Mouse (Mus musculus) forebrain, postnatal 0 days (tissue): ENCODE results near the gene Lypd6. TPM values are rescaled to one million over a fixed set of nuclear protein-coding genes. Genes with fewer than 3 reads are reported as not detected.

Experiments used
- ATAC-seq: fragments of 200-750 bp; cut with Nextera tagmentation; 2 replicates; pipeline ENCODE4 v1.8.0; 2017; ENCODE audit warnings: mild to moderate bottlenecking, moderate library complexity
- DNase-seq: peaks from one replicate; pipeline ENCODE4 v3.0.0-alpha.2; 2015
- H3K27ac ChIP-seq: fragments of 300-500 bp; sonication (generic); 2 replicates; pipeline ENCODE4 v1.5.1; 2014; ENCODE audit warnings: low read depth, mild to moderate bottlenecking, antibody characterized with exemption, low read length, moderate library complexity, mixed read lengths
- H3K27me3 ChIP-seq: fragments of 300-500 bp; sonication (generic); 2 replicates; pipeline ENCODE4 v1.6.1; 2014; ENCODE audit warnings: mild to moderate bottlenecking, low read length, mixed read lengths; ENCODE audit not compliant: insufficient read depth
- H3K36me3 ChIP-seq: fragments of 300-500 bp; sonication (generic); 2 replicates; pipeline ENCODE4 v1.6.1; 2014; ENCODE audit warnings: mild to moderate bottlenecking, moderate library complexity; ENCODE audit not compliant: insufficient read depth
- H3K4me1 ChIP-seq: fragments of 300-500 bp; sonication (generic); 2 replicates; pipeline ENCODE4 v1.6.1; 2014; ENCODE audit warnings: antibody characterized with exemption; ENCODE audit not compliant: insufficient read depth
- H3K4me2 ChIP-seq: fragments of 300-500 bp; sonication (generic); 2 replicates; pipeline ENCODE4 v1.6.1; 2014; ENCODE audit warnings: low read depth, mild to moderate bottlenecking, moderate library complexity
- H3K4me3 ChIP-seq: fragments of 300-500 bp; sonication (generic); 2 replicates; pipeline ENCODE4 v1.5.1; 2014; ENCODE audit warnings: low read depth, low read length, mixed read lengths
- H3K9ac ChIP-seq: fragments of 300-500 bp; sonication (generic); 2 replicates; pipeline ENCODE4 v1.6.1; 2014; ENCODE audit warnings: mild to moderate bottlenecking
- H3K9me3 ChIP-seq: fragments of 300-500 bp; sonication (generic); 2 replicates; pipeline ENCODE4 v1.6.1; 2016; ENCODE audit warnings: low read length
- CTCF ChIP-seq: sonication (generic); IDR thresholded peaks from 2 replicates; pipeline ENCODE4 v1.5.1; 2016; ENCODE audit warnings: antibody characterized with exemption, control low read depth, low read depth
- WGBS: fragments of 180-500 bp; shearing (Covaris S2); extraction: QIAGEN DNeasy Blood & Tissue Kit; methylation state at CpG from one replicate; pipeline ENCODE4 v1.1.7; 2014; 5-methylcytosine and 5-hydroxymethylcytosine counted together
- polyA plus RNA-seq: library from polyadenylated mRNA; unstranded; fragments of >200 nt; fragmentation: Nextera tagmentation; extraction: Ambion mirVana; gene quantifications from 2 replicates; pipeline ENCODE4 v1.2.1, GENCODE M21; 2015
- total RNA-seq: library from RNA; depleted of rRNA; stranded (reverse); fragments of >200 nt; gene quantifications from 2 replicates; pipeline ENCODE4 v1.2.3, GENCODE M21; 2014

Lypd6 gene
- total and polyA plus RNA-seq, 2 experiments from 2014 or later: 17.2 to 19.2 TPM

GRCm38 (mm10) chr2:50045841-50046240 lies 20.4 kb upstream of the Lypd6 start:
- Histone ChIP-seq H3K27me3 (no peaks in the 10 kb centered on the region), H3K27ac (no peak overlapping the region), H3K4me2 (no peak overlapping the region), H3K9ac (no peak overlapping the region), H3K36me3 (no peaks in the 10 kb centered on the region), H3K4me1 (0 out of 2 replicates have a peak, but pooled peaks cover 11% of the 10 kb centered on the region), H3K9me3 (no peaks in the 10 kb centered on the region), H3K4me3 (no peak overlapping the region)
- ATAC-seq: no peak
- no peak for DNase-seq
- 43% methylated on average over 4 of the region's 4 CpGs for whole genome bisulfite sequencing
- TF ChIP-seq CTCF: no peak

- Histone ChIP-seq H3K27ac (no peak overlapping the region), H3K9ac (no peak overlapping the region), H3K36me3 (no peaks in the 10 kb centered on the region), H3K4me1 (0 out of 2 replicates have a peak, but pooled peaks cover 11% of the 10 kb centered on the region), H3K9me3 (no peaks in the 10 kb centered on the region), H3K4me3 (no peak overlapping the region), H3K27me3 (no peaks in the 10 kb centered on the region), H3K4me2 (no peak overlapping the region)
- TF ChIP-seq CTCF: no peak
- DNase-seq: no peak
- no peak for ATAC-seq
Observed at GRCm38 (mm10) chr2:50048442-50048841, 17.8 kb upstream of the Lypd6 start.

- ATAC-seq: no peak
- no peak for DNase-seq
- H3K9me3 ChIP-seq: no peaks in the 10 kb centered on the region
- H3K27me3 ChIP-seq: no peaks in the 10 kb centered on the region
- no peak overlapping the region for H3K4me3 ChIP-seq
- H3K4me1 ChIP-seq: no peaks in the 10 kb centered on the region
- no peak overlapping the region for H3K4me2 ChIP-seq
- no peak overlapping the region for H3K27ac ChIP-seq
- TF ChIP-seq CTCF: no peak
- H3K36me3 ChIP-seq: no peaks in the 10 kb centered on the region
- WGBS: 79% methylated on average over 1 of the region's 1 CpGs
- H3K9ac ChIP-seq: no peak overlapping the region
Observed at GRCm38 (mm10) chr2:50053893-50054292, 12.3 kb upstream of the Lypd6 start.

GRCm38 (mm10) chr2:50065902-50066245 lies 355 bp upstream of the Lypd6 start:
- H3K4me1 ChIP-seq: no peaks in the 10 kb centered on the region; the same call in 1 of the 2 replicates
- no peaks in the 10 kb centered on the region for H3K9me3 ChIP-seq
- no peak for TF ChIP-seq CTCF
- ATAC-seq: peak; percentile 46
- no peak for DNase-seq
- no peaks in the 10 kb centered on the region for H3K36me3 ChIP-seq
- H3K4me3 ChIP-seq: peak overlapping the region; percentile 69
- H3K9ac ChIP-seq: no peak overlapping the region
- H3K4me2 ChIP-seq: peak overlapping the region; percentile 90
- 3% methylated on average over 14 of the region's 14 CpGs for WGBS
- no peaks in the 10 kb centered on the region for H3K27me3 ChIP-seq
- H3K27ac ChIP-seq: no peak overlapping the region

- H3K4me2 ChIP-seq: peak overlapping the region; percentile 90
- TF ChIP-seq CTCF: no peak
- ATAC-seq: no peak
- no peaks in the 10 kb centered on the region; the same call in 1 of the 2 replicates for H3K4me1 ChIP-seq
- DNase-seq: no peak
- H3K4me3 ChIP-seq: peak overlapping the region; percentile 69
- H3K36me3 ChIP-seq: no peaks in the 10 kb centered on the region
- no peak overlapping the region for H3K27ac ChIP-seq
- H3K27me3 ChIP-seq: no peaks in the 10 kb centered on the region
- 3% methylated on average over 9 of the region's 9 CpGs for WGBS
- H3K9me3 ChIP-seq: no peaks in the 10 kb centered on the region
- H3K9ac ChIP-seq: peak overlapping the region; percentile 57
Observed at GRCm38 (mm10) chr2:50066968-50067315, 713 bp downstream of the Lypd6 start.

GRCm38 (mm10) chr2:50069571-50070295 lies 3.5 kb downstream of the Lypd6 start:
- TF ChIP-seq CTCF: no peak
- WGBS: 49% methylated on average over 13 of the region's 13 CpGs
- no peak overlapping the region for H3K9ac ChIP-seq
- 0 out of 2 replicates have a peak overlapping the region, but pooled peaks have one; percentile 4 for H3K4me2 ChIP-seq
- H3K9me3 ChIP-seq: no peaks in the 10 kb centered on the region
- H3K36me3 ChIP-seq: no peaks in the 10 kb centered on the region
- DNase-seq (no peak), ATAC-seq (no peak)
- H3K27ac ChIP-seq: no peak overlapping the region
- H3K4me3 ChIP-seq: no peak overlapping the region
- no peaks in the 10 kb centered on the region; the same call in 1 of the 2 replicates for H3K4me1 ChIP-seq
- H3K27me3 ChIP-seq: no peaks in the 10 kb centered on the region

- 91% methylated on average over 4 of the region's 4 CpGs for WGBS
- Histone ChIP-seq H3K4me2 (no peak overlapping the region), H3K9ac (no peak overlapping the region), H3K4me1 (no peaks in the 10 kb centered on the region; the same call in 1 of the 2 replicates), H3K9me3 (no peaks in the 10 kb centered on the region), H3K4me3 (no peak overlapping the region), H3K36me3 (no peaks in the 10 kb centered on the region), H3K27ac (no peak overlapping the region), H3K27me3 (no peaks in the 10 kb centered on the region)
- DNase-seq (no peak), ATAC-seq (no peak)
- TF ChIP-seq CTCF: no peak
Observed at GRCm38 (mm10) chr2:50072158-50072557, 5.9 kb downstream of the Lypd6 start.
